Comparison of ENCODE assay signal across 11 mouse cellular contexts in the genomic region with DNA sequence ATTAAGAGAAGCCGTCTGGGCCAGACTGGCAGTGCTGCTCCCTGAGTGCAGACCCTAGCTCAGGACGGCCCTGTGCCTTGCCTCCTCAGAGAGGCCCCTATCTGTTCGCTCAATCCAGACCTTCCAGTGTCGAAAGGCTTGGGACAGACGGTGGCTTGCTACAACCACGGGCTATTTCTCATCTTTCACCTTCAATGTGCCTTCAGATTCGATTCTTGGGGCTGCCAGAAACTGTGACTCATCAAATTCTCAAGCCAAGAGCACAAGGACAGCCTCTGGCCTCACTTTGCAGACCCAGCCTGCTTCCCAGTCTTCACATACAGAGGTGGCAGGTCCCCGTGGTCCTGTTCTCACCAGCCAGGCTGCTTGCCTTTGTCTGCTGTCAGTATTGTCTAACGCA.
DNase-seq lines count a peak whose midpoint lies in the region; ATAC-seq lines count a peak whose summit lies in the region.
"Had no signal": no experiment of that assay in that cellular context is flagged by ENCODE, and none has a peak within 500 bp of the region (broad histone marks: within the 10 kb centered on the region; RNA-seq: fewer than 3 reads in every experiment).

No protein-coding gene starts in this region.

- H3K4me1 ChIP-seq in heart, embryonic 13.5 days = peaks cover 12% of the 10 kb centered on the region
- H3K4me1 ChIP-seq in heart, embryonic 11.5 days (ENCODE audit: control insufficient read depth, insufficient read depth, low read length) = 0 out of 2 replicates have a peak, but pooled peaks cover 2% of the 10 kb centered on the region
- H3K4me1 ChIP-seq: hindbrain, embryonic 15.5 days; limb, embryonic 12.5 days had no signal

- H3K9me3 ChIP-seq in heart, embryonic 13.5 days = no peaks in the 10 kb centered on the region
- no peaks in the 10 kb centered on the region for H3K9me3 ChIP-seq in heart, embryonic 11.5 days (replicated peaks; ENCODE audit: control insufficient read depth, low read length)
- H3K9me3 ChIP-seq: hindbrain, embryonic 15.5 days; limb, embryonic 12.5 days had no signal

- DNase-seq in 3134 (ENCODE audit: extremely low read depth, insufficient read length, low spot score) = peak; percentile 73
- peak; percentile 17 for DNase-seq in ZHBTc4 (ENCODE audit: low read depth, low spot score)
- DNase-seq in thymus, postnatal 14 days = no peak
- no peak for DNase-seq in embryo, embryonic 9.5 days (ENCODE audit: extremely low spot score)
- DNase-seq in cerebellum, adult 11 months = no peak

- no peak for ATAC-seq in heart, embryonic 13.5 days (ENCODE audit: extremely low read depth, insufficient number of reproducible peaks, low FRiP score, low TSS enrichment)
- no peak for ATAC-seq in heart, embryonic 11.5 days (replicated peaks; ENCODE audit: insufficient number of reproducible peaks, low FRiP score, low TSS enrichment)
- ATAC-seq in hematopoietic stem cell, adult 5-6 weeks (replicated peaks in 1 of 2; ENCODE audit: insufficient read depth in 1 of 2, low FRiP score in 2 of 2, low TSS enrichment in 1 of 2, low read depth in 1 of 2, poor library complexity in 2 of 2, severe bottlenecking in 2 of 2) = peak; percentile 39 to 57; a peak in 3 of 4 replicates

- H3K4me3 ChIP-seq in heart, embryonic 13.5 days = no peak overlapping the region
- no peak overlapping the region for H3K4me3 ChIP-seq in heart, embryonic 11.5 days (ENCODE audit: low read depth, low read length)
- H3K4me3 ChIP-seq: erythroblast, embryonic 14.5 days; hindbrain, embryonic 15.5 days; limb, embryonic 12.5 days had no signal

- H3K9ac ChIP-seq in heart, embryonic 13.5 days = 0 out of 2 replicates have a peak overlapping the region, but pooled peaks have one; percentile 24
- H3K9ac ChIP-seq in heart, embryonic 11.5 days (ENCODE audit: low read depth, low read length) = no peak overlapping the region
- H3K9ac ChIP-seq: hindbrain, embryonic 15.5 days; limb, embryonic 12.5 days had no signal

- no peak overlapping the region for H3K4me2 ChIP-seq in heart, embryonic 13.5 days
- H3K4me2 ChIP-seq in heart, embryonic 11.5 days = no peak overlapping the region
- H3K4me2 ChIP-seq: hindbrain, embryonic 15.5 days; limb, embryonic 12.5 days had no signal

- H3K27me3 ChIP-seq in heart, embryonic 13.5 days (replicated peaks) = no peaks in the 10 kb centered on the region
- H3K27me3 ChIP-seq in heart, embryonic 11.5 days (ENCODE audit: control insufficient read depth, insufficient read depth, low read length) = no peaks in the 10 kb centered on the region
- H3K27me3 ChIP-seq: hindbrain, embryonic 15.5 days; limb, embryonic 12.5 days had no signal

- H3K27ac ChIP-seq in heart, embryonic 13.5 days (replicated peaks) = 0 out of 2 replicates have a peak overlapping the region, but pooled peaks have one; percentile 1
- no peak overlapping the region for H3K27ac ChIP-seq in heart, embryonic 11.5 days (ENCODE audit: low read depth, low read length)
- H3K27ac ChIP-seq: hindbrain, embryonic 15.5 days; limb, embryonic 12.5 days had no signal

- H3K36me3 ChIP-seq in heart, embryonic 13.5 days = no peaks in the 10 kb centered on the region
- no peaks in the 10 kb centered on the region for H3K36me3 ChIP-seq in heart, embryonic 11.5 days (ENCODE audit: control insufficient read depth, insufficient read depth, low read length)
- H3K36me3 ChIP-seq: hindbrain, embryonic 15.5 days; limb, embryonic 12.5 days had no signal

- WGBS in heart, embryonic 13.5 days = 25% methylated on average over 9 of the region's 9 CpGs
- 29% methylated on average over 9 of the region's 9 CpGs for WGBS in heart, embryonic 11.5 days (ENCODE audit: insufficient replicate concordance)

Comparison
In these comparisons a context has a peak if more than half of its experiments do, and no peak if none do; other contexts are left out.
1. ATAC-seq: peak in hematopoietic stem cell, adult 5-6 weeks (2 of 2); none in heart, embryonic 13.5 days (single experiment) and heart, embryonic 11.5 days (single experiment).
2. DNase-seq: peak in 3134 (single experiment) and ZHBTc4 (single experiment); none in thymus, postnatal 14 days (single experiment), embryo, embryonic 9.5 days (single experiment) and cerebellum, adult 11 months (single experiment).